Mouse (Mus musculus): ENCODE data around the gene Catspere2.
A peak's percentile ranks its signal among the peaks of the same experiment; 100 is the strongest.
"Not testable (repeated sequence)": the region's sequence is repeated elsewhere in the genome, so short reads cannot be mapped to it uniquely, and the experiment has no call there.

The Catspere2 gene

GRCm38 (mm10) chr1:177983024-177983450 lies at the start of gene Catspere2:
Catspere2 (plus strand) TSS chr1:177983423.
- peak; percentile 92 for DNase-seq (ENCODE audit: extremely low spot score)

- DNase-seq (ENCODE audit: extremely low spot score), result peak; percentile 14
Observed at GRCm38 (mm10) chr1:177940422-177940977, 42.7 kb upstream of the Catspere2 start.

DNA sequence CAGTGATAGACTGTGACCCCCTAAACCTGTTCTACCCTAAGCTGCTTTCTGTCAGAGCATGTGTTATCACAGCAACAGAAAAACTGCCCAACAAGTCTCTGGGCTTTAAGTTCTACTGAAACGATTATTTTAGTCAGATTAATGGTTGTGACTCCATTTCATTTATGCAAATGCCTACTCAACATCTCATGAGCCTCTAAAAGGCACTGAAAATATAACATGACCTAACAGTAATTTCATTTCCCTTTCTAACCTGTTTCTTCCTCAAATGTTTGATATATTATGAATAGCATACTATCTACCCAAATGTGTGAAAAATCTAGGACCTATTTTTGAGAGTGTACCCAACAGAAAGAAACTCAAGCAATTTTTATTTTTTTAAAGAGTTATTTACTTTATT lies 1.9 kb upstream of the Catspere2 start:
- DNase-seq (ENCODE audit: extremely low spot score), result no peak

- not testable (repeated sequence) for DNase-seq (ENCODE audit: extremely low spot score)
Observed at GRCm38 (mm10) chr1:177983582-177983981, 359 bp downstream of the Catspere2 start.

- DNase-seq (ENCODE audit: extremely low spot score), result no peak
Observed at GRCm38 (mm10) chr1:177984206-177984605, 983 bp downstream of the Catspere2 start.

DNA sequence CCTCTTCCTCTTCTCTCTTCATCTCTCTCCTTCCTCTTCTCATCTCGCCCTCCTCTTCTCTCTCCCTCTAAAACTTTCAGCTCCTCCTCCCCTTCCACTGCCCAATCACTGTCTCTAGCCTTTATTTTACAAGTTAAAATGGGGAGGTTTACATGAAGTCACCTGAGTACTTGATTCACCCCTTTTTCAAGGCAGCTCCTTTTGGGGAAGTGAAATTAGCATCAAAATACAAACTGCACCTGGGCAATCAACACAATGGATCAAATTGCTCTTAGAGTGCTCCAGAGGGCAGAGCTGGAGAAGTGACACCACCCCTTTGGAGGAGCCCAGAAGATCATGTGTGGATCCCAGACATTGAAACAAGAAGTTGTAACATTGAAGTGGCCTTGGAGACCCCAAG lies 4.3 kb downstream of the Catspere2 start:
- not testable (repeated sequence) for DNase-seq (ENCODE audit: extremely low spot score)

DNA sequence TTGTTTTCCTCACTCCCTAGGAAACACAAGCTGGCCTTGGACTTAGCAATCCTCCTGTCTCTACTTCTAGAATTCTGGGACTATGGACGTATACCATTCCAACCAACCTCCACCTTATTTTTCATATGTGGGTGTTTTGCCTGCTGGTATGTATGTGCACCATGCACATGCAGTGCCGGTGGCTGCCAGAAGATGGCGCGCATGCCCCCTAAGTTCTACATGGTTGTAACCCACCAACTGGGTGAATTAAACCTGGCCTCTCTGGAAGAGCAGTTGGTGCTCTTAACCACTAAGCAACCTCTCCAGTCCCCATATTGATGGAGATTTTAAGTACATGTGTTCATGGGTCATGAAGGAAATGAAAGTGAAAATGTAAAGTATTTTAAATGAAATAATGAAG lies 89.6 kb downstream of the Catspere2 start:
- DNase-seq (ENCODE audit: extremely low spot score), result not testable (repeated sequence)

DNA sequence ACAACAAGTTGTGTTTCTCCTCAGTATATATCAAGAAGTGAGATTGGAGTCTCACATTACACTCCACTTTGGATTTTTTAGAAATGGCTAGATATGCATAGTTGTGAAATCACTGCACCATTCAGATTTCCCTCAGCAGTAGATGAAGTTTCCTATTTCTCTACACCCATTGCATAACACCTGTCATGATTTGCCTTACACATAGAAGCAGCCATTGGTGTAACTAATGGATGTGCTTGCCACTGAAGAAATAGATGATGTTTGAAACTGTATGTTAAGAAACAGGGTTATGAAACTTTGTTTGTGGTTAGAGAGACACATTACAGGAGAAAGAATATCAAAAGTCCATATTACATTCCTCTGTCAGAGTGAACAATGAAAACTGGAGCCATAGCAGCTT lies 114.6 kb downstream of the Catspere2 start:
- DNase-seq (ENCODE audit: extremely low spot score), result not testable (repeated sequence)

GRCm38 (mm10) chr1:178108514-178108913 lies 125.3 kb downstream of the Catspere2 start:
- not testable (repeated sequence) for DNase-seq (ENCODE audit: extremely low spot score)

- DNase-seq (ENCODE audit: extremely low spot score), result not testable (repeated sequence)
Observed at GRCm38 (mm10) chr1:178122236-178122635, 139.0 kb downstream of the Catspere2 start.

DNA sequence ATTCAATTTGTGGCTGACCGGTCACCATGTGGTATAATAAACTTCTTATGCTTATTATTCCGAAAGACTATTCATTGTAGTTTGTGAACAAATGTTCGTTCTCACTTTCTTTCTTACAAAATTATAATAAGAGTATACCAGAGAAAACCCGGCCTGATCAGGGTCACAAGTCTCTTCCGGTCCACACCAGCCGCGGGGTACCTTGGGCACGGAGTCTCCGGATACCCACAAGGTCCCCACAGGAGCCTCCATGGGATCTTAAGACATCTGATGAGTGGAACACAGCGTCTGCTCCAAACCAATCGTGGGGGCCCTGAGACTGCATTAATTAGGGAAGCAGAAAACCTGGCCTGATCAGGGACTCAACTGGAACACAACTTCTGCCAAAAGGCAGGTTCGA lies 151.1 kb downstream of the Catspere2 start:
- no peak for DNase-seq (ENCODE audit: extremely low spot score)

- peak; percentile 24 for DNase-seq (ENCODE audit: extremely low spot score)
Observed at GRCm38 (mm10) chr1:178146513-178146912, 163.3 kb downstream of the Catspere2 start.

GRCm38 (mm10) chr1:178146915-178147314 lies 163.7 kb downstream of the Catspere2 start:
- DNase-seq (ENCODE audit: extremely low spot score), result peak; percentile 9

DNA sequence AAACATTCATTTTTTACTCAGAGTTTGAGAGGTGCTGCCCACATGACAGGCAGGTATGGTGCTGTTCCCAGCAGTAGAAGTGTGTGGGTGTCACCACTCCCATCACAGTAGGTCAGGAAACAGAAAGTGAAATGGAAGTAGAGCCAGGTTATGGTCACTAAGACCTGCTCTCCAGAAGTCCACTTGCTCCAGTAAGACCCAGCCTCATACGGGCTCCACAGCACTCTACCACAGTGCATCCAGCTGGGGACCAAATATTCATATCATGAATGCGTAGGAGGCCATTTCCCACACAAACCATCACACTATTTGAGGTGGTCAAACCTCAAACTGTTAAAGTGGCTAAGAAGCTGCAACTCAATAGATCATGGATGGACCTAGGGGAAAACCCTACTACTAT lies 199.0 kb downstream of the Catspere2 start:
- no peak for DNase-seq (ENCODE audit: extremely low spot score)

- DNase-seq (ENCODE audit: extremely low spot score), result no peak
Observed at GRCm38 (mm10) chr1:178185591-178185990, 202.4 kb downstream of the Catspere2 start.

DNA sequence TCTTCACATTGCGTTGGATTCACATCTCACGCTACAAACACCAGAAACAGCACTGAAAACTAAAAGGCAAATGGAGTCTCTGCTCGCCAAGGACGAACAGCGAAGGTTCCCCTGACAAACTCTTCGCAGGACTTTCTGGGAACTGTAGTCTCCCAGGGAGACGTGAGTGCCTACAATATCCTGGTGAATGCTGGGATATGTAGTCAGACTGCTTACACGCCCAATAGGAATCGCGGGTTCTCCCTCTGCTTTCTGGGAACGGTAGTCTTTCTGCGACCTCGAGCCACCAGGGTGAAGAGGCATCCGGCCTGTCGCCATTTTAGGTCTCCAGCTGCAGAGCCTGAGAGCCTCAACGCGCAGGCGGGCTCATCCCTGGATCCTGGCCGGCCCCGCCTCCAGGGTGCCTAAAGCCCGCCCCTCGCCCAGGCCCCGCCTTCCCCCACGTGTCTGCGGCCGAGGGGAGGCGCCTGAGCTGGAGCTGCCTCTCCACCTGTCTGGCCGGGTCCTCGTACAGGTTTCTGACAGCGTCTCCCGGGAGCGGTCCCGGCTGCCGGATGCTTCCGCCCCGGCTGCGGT lies 204.1 kb downstream of the Catspere2 start, which contains the start of gene Desi2:
TSS of gene Desi2 (plus strand) at position 202 of the 576 bp plus-strand sequence.
- peak; percentile 94 for DNase-seq (ENCODE audit: extremely low spot score)

DNA sequence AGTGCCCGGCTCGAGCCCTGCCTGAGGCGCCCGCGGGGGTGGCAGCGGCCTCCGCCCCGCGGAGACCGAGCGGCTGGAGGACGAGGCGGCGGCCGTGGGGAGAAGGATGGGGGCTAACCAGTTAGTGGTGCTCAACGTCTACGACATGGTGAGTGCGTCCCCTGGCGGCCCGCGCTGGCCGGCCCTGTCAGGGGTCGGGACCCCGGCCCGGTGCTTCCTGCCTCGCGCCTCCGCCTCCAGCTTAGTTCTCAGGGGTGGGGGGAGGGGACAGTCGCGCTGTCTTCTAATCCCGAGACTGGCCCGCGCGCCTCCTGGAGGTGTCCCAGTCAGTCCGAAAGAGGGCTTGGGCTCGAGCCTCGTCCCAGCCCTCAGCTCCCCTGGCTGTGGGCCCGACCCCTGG lies 204.6 kb downstream of the Catspere2 start:
- DNase-seq (ENCODE audit: extremely low spot score), result peak; percentile 88

DNA sequence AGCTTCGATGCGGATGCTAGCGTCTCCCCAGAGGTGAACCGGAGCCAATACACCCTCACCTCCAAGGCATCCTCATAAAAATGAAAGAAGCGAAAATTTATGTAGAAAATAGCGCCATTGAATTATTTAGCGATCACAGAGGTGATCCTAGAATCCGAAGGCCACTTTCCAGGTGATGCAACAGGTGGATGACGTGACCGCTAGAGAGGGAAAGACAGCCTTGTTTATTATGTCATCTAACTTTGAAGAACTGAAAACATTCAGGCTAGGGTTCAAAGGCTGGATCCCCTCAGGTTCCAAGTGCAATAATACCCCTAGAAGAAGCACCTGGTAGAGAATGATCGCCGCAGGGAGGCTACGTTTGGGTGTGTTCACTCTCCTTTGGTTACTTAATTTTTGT lies 205.2 kb downstream of the Catspere2 start:
- no peak for DNase-seq (ENCODE audit: extremely low spot score)

- DNase-seq (ENCODE audit: extremely low spot score), result no peak
Observed at GRCm38 (mm10) chr1:178205701-178206325, 222.6 kb downstream of the Catspere2 start.

DNA sequence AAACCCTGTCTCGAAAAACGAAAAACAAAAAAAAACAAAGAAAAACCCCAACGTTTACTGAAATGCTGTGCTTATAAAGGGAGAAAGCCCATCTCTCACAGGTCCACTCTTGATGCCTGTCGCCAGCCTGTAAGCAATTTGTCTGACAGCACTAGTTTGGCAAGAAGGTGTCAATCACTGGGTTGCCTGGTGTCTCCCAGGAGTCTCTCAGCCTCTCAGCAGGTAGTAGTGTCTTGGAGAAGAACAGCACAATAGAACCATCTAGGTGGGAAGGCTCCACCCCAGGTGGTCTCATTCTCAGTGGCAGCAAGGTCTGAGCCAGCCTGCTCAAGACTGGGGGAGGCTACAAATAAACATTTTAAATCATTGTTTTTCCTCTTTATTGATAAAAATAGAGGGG lies 224.6 kb downstream of the Catspere2 start:
- DNase-seq (ENCODE audit: extremely low spot score), result not testable (repeated sequence)

DNA sequence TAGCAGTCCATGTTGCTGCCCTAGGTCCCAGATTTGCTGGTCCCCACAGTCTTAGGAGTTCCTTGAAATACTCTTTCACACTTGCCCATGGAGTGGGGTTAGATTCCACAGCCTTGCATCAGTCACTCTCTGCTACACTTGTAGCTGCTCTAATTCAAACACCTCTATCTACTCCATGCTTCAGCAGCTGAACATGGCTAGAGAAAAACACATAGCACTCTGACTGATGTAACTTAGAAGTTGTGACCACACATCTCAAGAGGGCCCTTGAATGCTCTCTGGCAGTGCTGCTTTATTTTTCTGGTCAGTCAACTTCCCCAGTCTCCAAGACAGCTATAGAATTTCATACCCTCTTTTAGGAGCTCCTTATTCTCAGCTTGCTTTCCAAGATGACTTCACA lies 226.7 kb downstream of the Catspere2 start:
- no peak for DNase-seq (ENCODE audit: extremely low spot score)

DNA sequence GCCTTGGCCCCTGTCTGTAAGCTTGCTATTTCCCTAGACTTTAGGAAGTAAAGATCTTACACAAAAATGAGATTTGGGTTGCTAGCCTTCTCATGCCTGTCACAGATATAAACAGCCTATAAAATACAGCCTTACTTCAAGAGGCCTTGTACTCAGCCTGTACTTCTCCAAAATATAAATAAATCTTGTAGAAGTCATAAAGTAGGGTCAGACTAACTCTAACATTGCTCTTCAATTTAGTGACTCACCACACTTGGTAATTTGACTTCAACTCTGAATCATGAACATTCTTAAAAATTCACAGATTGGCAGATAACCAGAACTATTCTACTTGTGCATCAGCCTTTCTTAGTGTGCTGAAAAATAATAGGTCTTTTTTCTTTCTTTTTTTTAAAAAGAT lies 233.9 kb downstream of the Catspere2 start:
- DNase-seq (ENCODE audit: extremely low spot score), result no peak

DNA sequence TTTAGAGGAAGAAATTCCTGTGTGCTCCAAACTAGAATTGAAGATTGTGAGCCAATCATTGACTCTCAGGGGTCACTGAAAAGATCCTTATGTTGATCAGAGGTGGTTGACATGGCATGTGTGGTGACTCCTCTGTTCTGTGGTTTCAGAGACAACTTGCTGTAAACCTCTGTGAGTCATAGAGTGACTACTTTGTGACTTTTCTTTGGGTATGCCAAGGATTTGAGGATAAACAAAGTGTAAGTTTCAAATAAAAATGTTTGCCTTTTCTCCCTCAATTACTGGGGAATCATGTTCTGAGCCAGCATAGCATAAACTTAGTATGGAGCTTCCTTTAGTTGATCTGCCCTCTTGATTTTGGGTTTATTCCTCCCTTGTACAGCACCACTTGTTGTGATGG lies 235.1 kb downstream of the Catspere2 start:
- no peak for DNase-seq (ENCODE audit: extremely low spot score)

Measured in embryo, embryonic 9.5 days (tissue).